Mouse (Mus musculus): ENCODE data around the gene Bbox1.

DNA sequence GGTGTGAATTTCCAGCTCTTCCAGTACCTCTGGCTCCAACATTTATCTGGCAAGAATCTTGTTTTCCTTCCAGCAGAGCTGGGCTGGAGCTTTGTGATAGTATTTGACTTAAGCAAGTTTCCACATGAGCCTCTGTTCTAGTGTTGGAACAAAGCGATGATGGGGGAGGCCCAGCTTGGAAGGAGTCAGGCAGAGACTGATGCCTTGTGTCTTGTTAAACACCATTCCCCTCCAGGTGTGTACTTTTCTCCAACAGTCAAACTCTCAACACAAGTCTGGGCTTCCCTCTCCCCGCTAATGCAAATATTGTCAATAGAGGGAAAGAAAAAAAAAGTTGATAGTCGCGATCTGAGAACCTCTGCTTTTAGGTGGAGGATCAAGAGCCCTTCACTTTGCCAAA is 100.1 kb downstream of the Bbox1 start:
- TF ChIP-seq TAL1 (IDR thresholded peaks at IDR 0.05; ENCODE audit: low read length) (no peak), GATA1 (IDR thresholded peaks at IDR 0.05; ENCODE audit: low read length) (no peak)

Data from erythroblast, embryonic 14.5 days (primary cell).